Mouse (Mus musculus): ENCODE measurements around the gene Olfr1471. TPM values are rescaled to one million over a fixed set of nuclear protein-coding genes. Genes with fewer than 3 reads are reported as not detected.
"Not testable (repeated sequence)": the region's sequence is repeated elsewhere in the genome, so short reads cannot be mapped to it uniquely, and the experiment has no call there.

Gene Olfr1471
- polyA plus RNA-seq (2015; fragmentation: Nextera tagmentation; extraction: Ambion mirVana): not detected in 2 replicates

GRCm38 (mm10) chr19:13443109-13443508 lies at the start of gene Olfr1471:
Gene Olfr1471 (plus strand): TSS chr19:13443409.
- not testable (repeated sequence) for H3K4me2 ChIP-seq; H3K9ac ChIP-seq; H3K4me3 ChIP-seq; H3K27ac ChIP-seq (replicated peaks); H3K36me3 ChIP-seq; H3K4me1 ChIP-seq; H3K27me3 ChIP-seq (replicated peaks); H3K9me3 ChIP-seq; ATAC-seq (ENCODE audit: extremely low read depth, insufficient number of reproducible peaks, low FRiP score, low TSS enrichment)
- WGBS: 47% methylated on average over 2 of the region's 2 CpGs

GRCm38 (mm10) chr19:13407549-13407948 lies 35.7 kb upstream of the Olfr1471 start, which contains the start of gene Olfr1469:
Gene Olfr1469 (plus strand): TSS chr19:13407849.
- no peak within 1 kb of the TSS for H3K4me3 ChIP-seq
- H3K4me2 ChIP-seq: no peak within 1 kb of the TSS
- peaks cover 20% of the 10 kb centered on the region; the same call in 1 of the 2 replicates for H3K9me3 ChIP-seq
- 43% methylated on average over 2 of the region's 2 CpGs for WGBS
- H3K36me3 ChIP-seq: no peaks in the 10 kb centered on the region
- no peak for ATAC-seq (ENCODE audit: extremely low read depth, insufficient number of reproducible peaks, low FRiP score, low TSS enrichment)
- H3K27me3 ChIP-seq (replicated peaks): no peaks in the 10 kb centered on the region
- H3K9ac ChIP-seq: no peak within 1 kb of the TSS
- no peak within 1 kb of the TSS for H3K27ac ChIP-seq (replicated peaks)
- H3K4me1 ChIP-seq: no peaks in the 10 kb centered on the region

GRCm38 (mm10) chr19:13455986-13456385 lies 12.8 kb downstream of the Olfr1471 start, which contains the start of gene Olfr1472:
Gene Olfr1472 (minus strand): TSS chr19:13456086.
- 53% methylated on average over 1 of the region's 1 CpGs for WGBS
- H3K36me3 ChIP-seq: no peaks in the 10 kb centered on the region
- ATAC-seq (ENCODE audit: extremely low read depth, insufficient number of reproducible peaks, low FRiP score, low TSS enrichment): no peak
- no peak within 1 kb of the TSS for H3K27ac ChIP-seq (replicated peaks)
- no peaks in the 10 kb centered on the region for H3K4me1 ChIP-seq
- no peak within 1 kb of the TSS for H3K4me3 ChIP-seq
- no peaks in the 10 kb centered on the region; the same call in 1 of the 2 replicates for H3K9me3 ChIP-seq
- no peaks in the 10 kb centered on the region for H3K27me3 ChIP-seq (replicated peaks)
- no peak within 1 kb of the TSS for H3K4me2 ChIP-seq
- H3K9ac ChIP-seq: no peak within 1 kb of the TSS

- WGBS: 72% methylated on average over 4 of the region's 4 CpGs
- H3K4me3 ChIP-seq; H3K36me3 ChIP-seq; H3K4me1 ChIP-seq; H3K27me3 ChIP-seq (replicated peaks); H3K27ac ChIP-seq (replicated peaks); H3K9me3 ChIP-seq; H3K9ac ChIP-seq; H3K4me2 ChIP-seq; ATAC-seq (ENCODE audit: extremely low read depth, insufficient number of reproducible peaks, low FRiP score, low TSS enrichment): not testable (repeated sequence)
These were observed 26.1 kb downstream of the Olfr1471 start, which contains the start of gene Olfr1474 for GRCm38 (mm10) chr19:13469265-13469664. Gene Olfr1474 (plus strand): TSS chr19:13469565.

- no peaks in the 10 kb centered on the region for H3K27me3 ChIP-seq (replicated peaks)
- ATAC-seq (ENCODE audit: extremely low read depth, insufficient number of reproducible peaks, low FRiP score, low TSS enrichment): no peak
These were observed 36.9 kb downstream of the Olfr1471 start, which contains the start of gene Olfr1475 for GRCm38 (mm10) chr19:13480096-13480495. Gene Olfr1475 (minus strand): TSS chr19:13480196.

GRCm38 (mm10) chr19:13500246-13500645 lies 57.0 kb downstream of the Olfr1471 start, which contains the start of gene Olfr1477:
Gene Olfr1477 (plus strand): TSS chr19:13500546.
- H3K27ac ChIP-seq (replicated peaks): no peak within 1 kb of the TSS
- 53% methylated on average over 3 of the region's 3 CpGs for WGBS
- H3K9me3 ChIP-seq: peaks cover 10% of the 10 kb centered on the region
- no peak within 1 kb of the TSS for H3K9ac ChIP-seq
- H3K27me3 ChIP-seq (replicated peaks): no peaks in the 10 kb centered on the region
- no peak for ATAC-seq (ENCODE audit: extremely low read depth, insufficient number of reproducible peaks, low FRiP score, low TSS enrichment)
- no peak within 1 kb of the TSS for H3K4me3 ChIP-seq
- H3K4me2 ChIP-seq: no peak within 1 kb of the TSS
- H3K4me1 ChIP-seq: no peaks in the 10 kb centered on the region
- H3K36me3 ChIP-seq: no peaks in the 10 kb centered on the region

More at GRCm38 (mm10) chr19:13480096-13480495, 36.9 kb downstream of the Olfr1471 start, which contains the start of gene Olfr1475:
- H3K4me1 ChIP-seq: no peaks in the 10 kb centered on the region
- H3K9ac ChIP-seq: no peak within 1 kb of the TSS
- H3K27ac ChIP-seq (replicated peaks): no peak within 1 kb of the TSS
- no peak within 1 kb of the TSS for H3K4me3 ChIP-seq
- H3K9me3 ChIP-seq: no peaks in the 10 kb centered on the region
- H3K36me3 ChIP-seq: no peaks in the 10 kb centered on the region
- no peak within 1 kb of the TSS for H3K4me2 ChIP-seq

Other genes with a start within 250 kb of the Olfr1471 start
- gene Olfr1463, start 212.1 kb upstream of the Olfr1471 start, polyA plus RNA-seq (2015; fragmentation: Nextera tagmentation; extraction: Ambion mirVana): not detected in 2 replicates
- not detected in 2 replicates for gene Olfr1465, start 127.9 kb upstream of the Olfr1471 start, polyA plus RNA-seq (2015; fragmentation: Nextera tagmentation; extraction: Ambion mirVana)
- gene Olfr1466, start 104.5 kb upstream of the Olfr1471 start, polyA plus RNA-seq (2015; fragmentation: Nextera tagmentation; extraction: Ambion mirVana): not detected in 2 replicates
- gene Olfr1467, start 81.2 kb upstream of the Olfr1471 start, polyA plus RNA-seq (2015; fragmentation: Nextera tagmentation; extraction: Ambion mirVana): not detected in 2 replicates
- gene Olfr1469, start 35.6 kb upstream of the Olfr1471 start, polyA plus RNA-seq (2015; fragmentation: Nextera tagmentation; extraction: Ambion mirVana): not detected in 2 replicates
- gene Olfr1472, start 12.7 kb downstream of the Olfr1471 start, polyA plus RNA-seq (2015; fragmentation: Nextera tagmentation; extraction: Ambion mirVana): not detected in 2 replicates
- gene Olfr1474, start 26.2 kb downstream of the Olfr1471 start, polyA plus RNA-seq (2015; fragmentation: Nextera tagmentation; extraction: Ambion mirVana): not detected in 2 replicates
- gene Olfr1475, start 36.8 kb downstream of the Olfr1471 start, polyA plus RNA-seq (2015; fragmentation: Nextera tagmentation; extraction: Ambion mirVana): not detected in 2 replicates
- gene Olfr1477, start 57.1 kb downstream of the Olfr1471 start, polyA plus RNA-seq (2015; fragmentation: Nextera tagmentation; extraction: Ambion mirVana): not detected in 2 replicates
- not detected in 2 replicates for gene Olfr1480, start 84.5 kb downstream of the Olfr1471 start, polyA plus RNA-seq (2015; fragmentation: Nextera tagmentation; extraction: Ambion mirVana)
- gene Olfr1484, start 140.1 kb downstream of the Olfr1471 start, polyA plus RNA-seq (2015; fragmentation: Nextera tagmentation; extraction: Ambion mirVana): not detected in 2 replicates
- gene Olfr1487, start 174.0 kb downstream of the Olfr1471 start, polyA plus RNA-seq (2015; fragmentation: Nextera tagmentation; extraction: Ambion mirVana): not detected in 2 replicates
- gene Olfr1489, start 188.2 kb downstream of the Olfr1471 start, polyA plus RNA-seq (2015; fragmentation: Nextera tagmentation; extraction: Ambion mirVana): not detected in 2 replicates
- gene Olfr1490, start 207.7 kb downstream of the Olfr1471 start, polyA plus RNA-seq (2015; fragmentation: Nextera tagmentation; extraction: Ambion mirVana): not detected in 2 replicates